Mouse (Mus musculus) thymus, adult 2 months (tissue): ENCODE measurements at regions not wholly inside any gene's neighbourhood (a gene's known extent, or its start where the extent isn't known, plus 50 kb on each side); places are given as distances from the start of the nearest gene placed in this dataset.

Source experiments
- CTCF ChIP-seq: fragments of 200-500 bp; IDR thresholded peaks from 2 replicates; pipeline ENCODE4 v1.5.1; 2012; ENCODE audit warnings: mild to moderate bottlenecking, control low read depth, low read length, moderate library complexity, borderline replicate concordance; ENCODE audit not compliant: control insufficient read depth, poor library complexity, insufficient read depth; ENCODE audit errors: extremely low read depth
- POLR2A ChIP-seq: fragments of 200-500 bp; IDR thresholded peaks from 2 replicates; pipeline ENCODE4 v1.6.1; 2012; ENCODE audit warnings: mild to moderate bottlenecking, low read length, control low read depth, moderate library complexity; ENCODE audit not compliant: control insufficient read depth, poor library complexity, insufficient read depth; ENCODE audit errors: extremely low read depth

DNA sequence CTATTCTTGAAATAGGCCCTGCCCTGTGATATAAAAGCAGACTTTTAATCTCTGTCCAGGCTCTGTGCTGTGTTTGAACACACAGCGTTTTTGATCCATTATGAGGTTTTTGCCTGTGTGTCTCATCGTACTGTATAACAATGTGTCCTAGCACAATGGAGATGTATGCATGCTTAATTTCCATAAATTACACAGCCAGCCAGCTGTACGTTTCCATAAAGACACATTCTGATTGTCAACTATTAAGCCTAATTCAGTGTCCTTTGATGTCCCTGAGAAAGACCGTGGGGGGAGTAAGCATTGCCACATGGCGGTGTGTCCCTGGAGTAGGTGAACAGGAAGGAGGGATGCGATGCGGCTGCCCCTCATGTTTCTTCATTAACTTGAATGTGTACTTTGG lies 587.7 kb upstream of the Lcorl start:
- no peak for TF ChIP-seq CTCF
- no peak for TF ChIP-seq POLR2A
